Mouse (Mus musculus): ENCODE data around the gene Tmem131. TPM values are rescaled to one million over a fixed set of nuclear protein-coding genes. Genes with fewer than 3 reads are reported as not detected.

Gene Tmem131
- total and polyA plus RNA-seq, 3 experiments = 9.7 to 39.9 (median 11.5) TPM

GRCm38 (mm10) chr1:36929996-36930395, 13.5 kb downstream of the Tmem131 start:
- dilution Hi-C loops (cut with MboI; ENCODE audit: extremely low pct_ligation_motif_present, extremely low pct_unique_long_range_greater_than_20kb, low sequenced_read_pairs) (no loop called here), in situ Hi-C loops (cut with MboI; ENCODE audit: low pct_ligation_motif_present, low pct_unique_long_range_greater_than_20kb, low sequenced_read_pairs) (no loop called here)
- no peak for DNase-seq (ENCODE audit: extremely low read depth)
- Histone ChIP-seq H3K9ac (ENCODE audit: insufficient read depth, low read depth) (no peak overlapping the region), H3K4me1 (ENCODE audit: control insufficient read depth in 1 of 2, insufficient read depth in 2 of 2) (peaks cover 12 to 74% of the 10 kb centered on the region in 2 experiments), H3K36me3 (replicated peaks in 1 of 2; ENCODE audit: control insufficient read depth in 1 of 2, insufficient read depth in 1 of 2, low read length in 1 of 2) (peaks cover 0 to 23% of the 10 kb centered on the region in 2 experiments), H3K27me3 (replicated peaks) (no peaks in the 10 kb centered on the region), H3K27ac (ENCODE audit: insufficient read depth, low read depth) (no peak overlapping the region), H3K9me3 (replicated peaks; ENCODE audit: low read length) (no peaks in the 10 kb centered on the region), H3K4me3 (replicated peaks in 1 of 3; ENCODE audit: low read depth in 2 of 3, low read length in 2 of 3, poor library complexity in 1 of 3) (no peak overlapping the region), H3K4me2 (ENCODE audit: insufficient read depth, low read depth, poor library complexity, severe bottlenecking) (no peak overlapping the region), H3K79me2 (replicated peaks; ENCODE audit: control insufficient read depth, extremely low read depth, insufficient read depth, poor library complexity, severe bottlenecking) (peaks cover 50% of the 10 kb centered on the region)
- TF ChIP-seq ZKSCAN1 (IDR thresholded peaks at IDR 0.05; ENCODE audit: borderline replicate concordance, low read depth, low read length) = no peak
- TF ChIP-seq CTCF (conservative IDR thresholded peaks at IDR 0.05 in 1 of 2, IDR thresholded peaks at IDR 0.05 in 1 of 2; ENCODE audit: low read depth in 2 of 2, low read length in 2 of 2) = peak in 1 of 2 experiments; percentile 15; a peak in 1 of 4 replicates
- TF ChIP-seq NRF1 (IDR thresholded peaks at IDR 0.05; ENCODE audit: low read depth, low read length) = no peak
- no peak for TF ChIP-seq ZC3H11A (IDR thresholded peaks at IDR 0.05; ENCODE audit: low read depth, low read length)
- no peak for TF ChIP-seq UBTF (IDR thresholded peaks at IDR 0.05; ENCODE audit: low read depth, low read length)
- peak; percentile 16 for TF ChIP-seq SMC3 (IDR thresholded peaks at IDR 0.05; ENCODE audit: low read depth, low read length)

GRCm38 (mm10) chr1:36928357-36929330, 14.8 kb downstream of the Tmem131 start:
- dilution Hi-C loops (cut with MboI; ENCODE audit: extremely low pct_ligation_motif_present, extremely low pct_unique_long_range_greater_than_20kb, low sequenced_read_pairs) = no loop called here
- no peak for DNase-seq (ENCODE audit: extremely low read depth)
- H3K9ac ChIP-seq (ENCODE audit: insufficient read depth, low read depth) = no peak overlapping the region
- H3K4me1 ChIP-seq (ENCODE audit: control insufficient read depth in 1 of 2, insufficient read depth in 2 of 2) = peaks cover 8 to 73% of the 10 kb centered on the region in 2 experiments
- H3K79me2 ChIP-seq (replicated peaks; ENCODE audit: control insufficient read depth, extremely low read depth, insufficient read depth, poor library complexity, severe bottlenecking) = peaks cover 53% of the 10 kb centered on the region
- no peak overlapping the region for H3K27ac ChIP-seq (ENCODE audit: insufficient read depth, low read depth)
- H3K36me3 ChIP-seq (replicated peaks in 1 of 2; ENCODE audit: control insufficient read depth in 1 of 2, insufficient read depth in 1 of 2, low read length in 1 of 2) = peaks cover 0 to 21% of the 10 kb centered on the region in 2 experiments
- in situ Hi-C loops (cut with MboI; ENCODE audit: low pct_ligation_motif_present, low pct_unique_long_range_greater_than_20kb, low sequenced_read_pairs) = no loop called here
- TF ChIP-seq ELF1 (IDR thresholded peaks at IDR 0.05; ENCODE audit: low read depth, low read length) (no peak), KAT2A (IDR thresholded peaks at IDR 0.05; ENCODE audit: insufficient replicate concordance, low read length) (no peak), POLR2A (IDR thresholded peaks at IDR 0.05; ENCODE audit: low read depth, low read length) (no peak), UBTF (IDR thresholded peaks at IDR 0.05; ENCODE audit: low read depth, low read length) (no peak), GABPA (IDR thresholded peaks at IDR 0.05; ENCODE audit: insufficient replicate concordance, low read depth, low read length) (no peak), PAX5 (IDR thresholded peaks at IDR 0.05; ENCODE audit: low read length) (no peak), JUND (conservative IDR thresholded peaks at IDR 0.05; ENCODE audit: low read depth, low read length) (no peak), MAFK (IDR thresholded peaks at IDR 0.05; ENCODE audit: insufficient replicate concordance, low read length) (no peak), USF1 (IDR thresholded peaks at IDR 0.05; ENCODE audit: low read depth, low read length) (no peak), ZC3H11A (IDR thresholded peaks at IDR 0.05; ENCODE audit: low read depth, low read length) (no peak), CHD1 (IDR thresholded peaks at IDR 0.05; ENCODE audit: low read depth, low read length) (no peak)
- H3K4me2 ChIP-seq (ENCODE audit: insufficient read depth, low read depth, poor library complexity, severe bottlenecking) = no peak overlapping the region
- H3K9me3 ChIP-seq (replicated peaks; ENCODE audit: low read length) = no peaks in the 10 kb centered on the region
- no peak overlapping the region for H3K4me3 ChIP-seq (replicated peaks in 1 of 3; ENCODE audit: low read depth in 2 of 3, low read length in 2 of 3, poor library complexity in 1 of 3)
- H3K27me3 ChIP-seq (replicated peaks) = no peaks in the 10 kb centered on the region

Data from CH12.LX (cell line).